Mouse (Mus musculus) large intestine, adult 2 months (tissue): Measurements from ENCODE around the gene Abcc2. TPM values are rescaled to one million over a fixed set of nuclear protein-coding genes. Genes with fewer than 3 reads are reported as not detected.

ENCODE experiments used
- DNase-seq: peaks from one replicate; pipeline ENCODE4 v3.0.0-alpha.2; 2012; ENCODE audit warnings: low read depth, low spot score
- WGBS: fragments of 180-500 bp; shearing (Covaris S2); methylation state at CpG from one replicate; pipeline ENCODE4 v1.1.7; 2018; 5-methylcytosine and 5-hydroxymethylcytosine counted together
- polyA plus RNA-seq: library from polyadenylated mRNA; depleted of rRNA; stranded (reverse); fragments of >200 nt; gene quantifications from 2 replicates; pipeline ENCODE4 v1.2.3, GENCODE M21; 2012; rRNA removed

Gene Abcc2
- polyA plus RNA-seq, result 6.2 and 50.4 TPM in 2 replicates

- WGBS, result 40% methylated on average over 3 of the region's 3 CpGs
- DNase-seq, result no peak
Measured at GRCm38 (mm10) chr19:43781980-43782379, at the start of gene Abcc2. Abcc2 (plus strand) TSS chr19:43782192.

DNA sequence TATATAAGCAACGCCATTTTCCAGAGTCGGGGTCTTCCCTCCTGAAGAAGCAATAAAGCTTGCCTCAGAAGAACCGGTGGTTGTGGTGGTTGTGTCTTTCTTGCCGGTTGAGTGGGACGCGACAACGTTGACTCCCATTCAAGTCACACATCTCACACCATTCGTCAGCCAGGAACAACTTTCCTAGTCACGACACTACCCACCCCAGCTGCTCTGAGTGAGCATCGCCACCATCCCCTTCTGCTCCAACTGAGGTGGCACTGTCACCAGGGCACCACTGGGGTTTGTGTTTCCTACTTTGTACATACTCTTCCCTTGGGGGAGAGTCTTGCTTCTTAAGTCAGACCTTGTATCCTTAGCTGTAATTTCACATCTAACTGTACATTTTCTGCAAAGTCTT, 43.6 kb upstream of the Abcc2 start:
- WGBS, result 97% methylated on average over 10 of the region's 10 CpGs
- no peak for DNase-seq

GRCm38 (mm10) chr19:43743401-43743800, 38.6 kb upstream of the Abcc2 start:
- DNase-seq, result no peak
- 95% methylated on average over 7 of the region's 7 CpGs for WGBS

- WGBS, result 90% methylated on average over 3 of the region's 3 CpGs
- DNase-seq, result no peak
Measured at GRCm38 (mm10) chr19:43745740-43746139, 36.3 kb upstream of the Abcc2 start.

GRCm38 (mm10) chr19:43747877-43748276, 34.1 kb upstream of the Abcc2 start:
- 88% methylated on average over 4 of the region's 4 CpGs for WGBS

GRCm38 (mm10) chr19:43750008-43750407, 32.0 kb upstream of the Abcc2 start:
- WGBS, result 91% methylated on average over 2 of the region's 2 CpGs
- no peak for DNase-seq

More at GRCm38 (mm10) chr19:43747877-43748276, 34.1 kb upstream of the Abcc2 start:
- DNase-seq, result no peak

DNA sequence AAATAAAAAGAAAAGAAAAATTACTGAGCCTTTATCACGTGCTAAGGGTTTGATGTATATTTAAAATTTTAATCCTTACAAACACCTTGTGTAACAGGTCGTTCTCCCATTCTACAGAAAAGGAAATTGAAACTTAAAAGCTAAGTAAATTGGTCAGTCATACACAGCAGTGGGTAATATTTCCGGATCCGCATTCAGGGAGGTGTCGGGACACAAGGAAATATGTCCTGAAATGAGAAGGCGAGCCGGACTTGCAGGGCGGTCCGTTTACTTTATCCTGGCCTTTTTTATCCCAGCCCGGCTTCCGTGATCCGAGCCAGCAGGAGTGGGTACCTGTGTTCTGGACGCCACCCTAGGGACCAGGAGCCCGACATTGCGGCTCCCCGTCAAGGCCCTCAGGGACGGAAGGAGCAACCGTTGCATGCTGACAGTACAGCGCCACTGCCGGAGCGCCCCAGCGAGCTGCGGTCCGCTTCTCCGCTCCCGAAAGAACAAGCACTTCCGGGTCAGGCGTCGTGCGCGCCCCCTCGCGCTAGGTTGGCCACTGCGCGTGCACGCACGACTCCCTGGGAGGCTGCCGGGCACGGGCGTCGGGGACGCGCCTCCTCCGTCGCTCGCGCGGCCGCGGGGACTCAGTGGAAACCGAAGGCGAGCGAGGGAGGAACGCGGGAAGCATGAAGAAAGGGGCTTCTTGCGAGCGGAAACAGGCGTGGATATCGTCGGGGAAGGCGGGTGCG, 29.3 kb upstream of the Abcc2 start, which contains the start of the genes Cutc and Cox15:
Cutc (plus strand) TSS at position 508 of the 737 bp plus-strand sequence.
Cox15 (minus strand) TSS at position 512 of the 737 bp plus-strand sequence.
- DNase-seq, result peak; percentile 85
- WGBS, result under 1% methylated on average over 62 of the region's 62 CpGs

DNA sequence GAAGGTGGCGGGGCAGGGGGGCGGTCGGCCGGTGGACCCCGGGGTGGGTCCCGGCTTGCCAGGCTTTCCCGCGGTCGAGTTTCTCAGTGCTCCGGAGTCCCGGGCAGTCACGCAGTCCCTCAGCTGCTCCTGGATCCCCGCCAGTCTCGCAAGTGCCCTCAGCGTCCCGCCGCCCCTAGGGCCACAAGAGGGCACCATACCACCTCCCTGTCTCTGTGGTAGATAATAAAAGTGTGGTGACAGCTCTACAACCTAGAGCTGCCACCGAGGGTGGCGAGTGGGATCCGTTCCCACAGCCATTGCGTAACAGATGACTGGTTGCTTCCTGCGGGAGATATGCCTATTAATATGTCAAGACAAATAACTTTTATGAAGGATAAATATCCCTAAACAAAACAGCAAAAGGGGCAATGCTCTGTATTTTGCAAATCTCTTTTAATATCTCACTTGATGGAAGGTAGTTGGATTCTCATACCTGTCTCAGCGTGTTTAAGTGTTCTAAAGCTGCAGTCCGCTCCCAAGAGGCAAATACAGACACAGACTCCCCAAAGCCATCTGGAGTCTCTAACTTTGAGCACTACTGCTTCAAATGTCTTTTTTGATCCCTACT, 28.7 kb upstream of the Abcc2 start:
- peak; percentile 72 for DNase-seq
- 1% methylated on average over 24 of the region's 24 CpGs for WGBS

DNA sequence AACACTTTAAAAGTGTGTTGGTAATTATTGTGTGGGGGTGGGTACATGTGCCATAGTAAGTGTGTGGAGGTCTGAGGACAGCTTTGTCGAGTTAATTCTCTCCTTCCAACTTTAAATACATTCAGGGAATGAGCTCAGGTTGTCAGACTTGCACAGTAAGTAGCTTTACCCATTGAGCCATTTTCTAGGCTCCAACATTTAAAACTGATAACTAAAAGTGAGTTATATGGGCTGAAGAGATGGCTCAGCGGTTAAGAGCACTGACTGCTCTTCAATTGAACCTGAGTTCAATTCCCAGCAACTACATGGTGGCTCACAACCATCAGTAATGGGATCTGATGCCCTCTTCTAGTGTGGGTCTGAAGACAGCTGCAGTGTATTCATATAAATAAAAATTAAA, 27.8 kb upstream of the Abcc2 start:
- WGBS, result 76% methylated on average over 2 of the region's 2 CpGs
- no peak for DNase-seq

DNA sequence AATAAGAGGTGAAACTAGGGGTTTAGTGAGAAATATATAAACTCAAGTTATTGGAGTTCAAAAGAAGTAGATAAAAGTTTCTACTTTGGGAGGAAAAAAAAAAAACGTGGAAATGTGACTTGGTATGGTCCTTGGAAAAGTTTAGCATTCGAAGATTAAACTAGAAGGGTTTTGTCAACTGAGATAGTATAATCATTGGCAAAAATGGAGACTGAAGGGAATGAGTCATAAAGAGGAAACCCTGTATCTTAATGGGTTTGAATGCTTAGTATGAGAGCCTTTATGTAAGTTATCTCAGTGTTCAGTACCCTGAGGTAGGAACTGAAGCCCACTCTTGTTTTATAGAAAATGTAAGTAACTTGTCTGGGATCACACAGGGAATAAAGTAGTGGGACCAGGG, 27.1 kb upstream of the Abcc2 start:
- no peak for DNase-seq
- 61% methylated on average over 2 of the region's 2 CpGs for WGBS

- WGBS, result 20% methylated on average over 6 of the region's 6 CpGs
- DNase-seq, result no peak
Measured at GRCm38 (mm10) chr19:43760504-43760903, 21.5 kb upstream of the Abcc2 start.

DNA sequence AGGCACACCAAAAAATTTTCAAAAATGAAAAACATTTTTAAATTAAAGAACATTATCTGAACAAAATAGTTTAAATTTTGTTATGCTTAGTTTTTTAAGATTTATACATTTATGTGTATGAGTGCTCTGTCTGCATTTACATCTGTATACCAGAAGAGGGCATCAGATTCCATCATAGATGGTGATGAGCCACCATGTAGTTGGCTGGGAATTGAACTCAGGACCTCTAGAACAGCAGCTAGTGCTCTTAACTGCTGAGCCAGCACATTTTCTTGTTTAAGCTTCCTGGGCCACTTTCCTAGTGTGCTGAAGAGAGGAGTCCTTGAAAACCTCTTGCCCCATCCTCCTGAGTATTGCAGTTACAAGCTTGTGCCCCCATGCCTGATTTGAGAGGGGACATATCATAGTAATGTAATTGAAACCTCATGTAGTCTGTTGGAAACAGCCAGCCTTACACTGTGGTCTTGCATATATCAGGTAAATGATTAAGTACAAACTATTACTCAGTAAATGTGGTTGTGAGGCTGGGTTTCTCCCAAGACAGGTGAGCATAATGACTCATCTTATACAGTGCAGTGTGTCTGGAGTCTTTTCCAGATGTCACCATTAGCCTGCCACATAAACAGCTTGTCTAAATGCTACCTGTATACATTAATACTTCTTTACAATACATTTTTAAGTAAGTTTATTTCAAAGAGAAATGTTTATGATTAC, 20.3 kb upstream of the Abcc2 start:
- DNase-seq, result no peak

GRCm38 (mm10) chr19:43762410-43762809, 19.6 kb upstream of the Abcc2 start:
- WGBS, result 80% methylated on average over 2 of the region's 2 CpGs
- no peak for DNase-seq

DNA sequence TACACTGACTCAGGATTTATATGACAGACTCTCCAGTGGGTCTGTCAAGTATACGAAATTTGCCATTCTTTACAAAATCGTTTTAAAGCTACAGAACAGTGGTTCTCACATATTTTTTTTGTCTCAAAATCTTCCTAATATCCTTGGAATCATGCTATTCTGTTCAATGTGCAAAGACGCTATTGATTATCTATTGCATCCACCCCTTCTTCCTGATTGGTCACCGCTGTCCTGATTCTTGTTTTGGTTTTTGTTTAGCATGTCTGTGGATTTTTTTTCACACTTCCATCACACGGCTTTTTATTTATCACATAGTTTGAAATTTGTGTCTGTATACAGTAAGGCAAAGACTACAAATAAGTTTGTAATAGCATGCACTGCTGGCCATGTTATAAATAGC, 15.5 kb upstream of the Abcc2 start:
- 90% methylated on average over 5 of the region's 5 CpGs for WGBS
- no peak for DNase-seq

GRCm38 (mm10) chr19:43767549-43768322, 14.3 kb upstream of the Abcc2 start:
- 39% methylated on average over 9 of the region's 9 CpGs for WGBS
- DNase-seq, result no peak

GRCm38 (mm10) chr19:43769366-43769960, 12.5 kb upstream of the Abcc2 start:
- WGBS, result 46% methylated on average over 5 of the region's 5 CpGs
- DNase-seq, result no peak

DNA sequence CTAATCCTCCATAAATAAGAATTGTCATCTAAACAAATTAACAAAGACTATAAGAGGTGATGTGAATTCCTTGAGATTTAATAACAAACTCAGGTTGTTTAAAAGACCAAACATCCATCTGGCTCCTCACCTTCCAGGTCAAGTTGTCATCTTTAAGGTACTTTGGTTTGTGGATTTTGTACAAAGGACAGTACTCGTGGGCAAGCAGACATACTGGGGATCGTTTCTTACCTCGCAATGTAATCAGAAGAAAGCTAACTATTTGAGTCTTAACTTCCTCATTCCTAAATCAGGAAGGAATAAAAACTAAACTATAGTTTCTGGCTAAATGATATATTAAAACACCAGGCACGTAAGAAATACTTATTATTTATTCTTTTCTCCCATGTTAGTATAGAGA, 11.4 kb upstream of the Abcc2 start:
- no peak for DNase-seq
- WGBS, result 33% methylated on average over 4 of the region's 4 CpGs

GRCm38 (mm10) chr19:43771499-43771969, 10.5 kb upstream of the Abcc2 start:
- WGBS, result 83% methylated on average over 5 of the region's 5 CpGs
- no peak for DNase-seq

- 81% methylated on average over 6 of the region's 6 CpGs for WGBS
Measured at GRCm38 (mm10) chr19:43772311-43772710, 9.7 kb upstream of the Abcc2 start.

More at GRCm38 (mm10) chr19:43772311-43772710, 9.7 kb upstream of the Abcc2 start:
- no peak for DNase-seq
